Mouse (Mus musculus) liver, postnatal 0 days (tissue): ENCODE measurements around the gene Prom1. TPM values are rescaled to one million over a fixed set of nuclear protein-coding genes. Genes with fewer than 3 reads are reported as not detected.

Experiments
- ATAC-seq: fragments of 200-750 bp; cut with Nextera tagmentation; 2 replicates; pipeline ENCODE4 v1.8.0; 2017; ENCODE audit warnings: mild to moderate bottlenecking, moderate library complexity
- DNase-seq: peaks from one replicate; pipeline ENCODE4 v3.0.0-alpha.2; 2016
- H3K27ac ChIP-seq: fragments of 300-500 bp; sonication (generic); 2 replicates; pipeline ENCODE4 v1.5.1; 2014; ENCODE audit warnings: antibody characterized with exemption, moderate library complexity, mild to moderate bottlenecking, low read depth
- H3K27me3 ChIP-seq: fragments of 300-500 bp; sonication (generic); 2 replicates; pipeline ENCODE4 v1.6.1; 2014; ENCODE audit warnings: low read length, control low read depth, mixed read lengths; ENCODE audit not compliant: insufficient read depth
- H3K36me3 ChIP-seq: fragments of 300-500 bp; sonication (generic); replicated peaks from 2 replicates; pipeline ENCODE4 v1.6.1; 2014; ENCODE audit warnings: mild to moderate bottlenecking, control low read depth, low read length, moderate library complexity, mixed read lengths; ENCODE audit not compliant: insufficient read depth
- H3K4me1 ChIP-seq: fragments of 300-500 bp; sonication (generic); 2 replicates; pipeline ENCODE4 v1.6.1; 2014; ENCODE audit warnings: antibody characterized with exemption, mild to moderate bottlenecking, control low read depth; ENCODE audit not compliant: insufficient read depth
- H3K4me2 ChIP-seq: fragments of 300-500 bp; sonication (generic); 2 replicates; pipeline ENCODE4 v1.6.1; 2014; ENCODE audit warnings: low read depth, mild to moderate bottlenecking, low read length, moderate library complexity, mixed read lengths
- H3K4me3 ChIP-seq: fragments of 300-500 bp; sonication (generic); 2 replicates; pipeline ENCODE4 v1.5.1; 2014; ENCODE audit warnings: low read depth, low read length
- H3K9ac ChIP-seq: fragments of 300-500 bp; sonication (generic); replicated peaks from 2 replicates; pipeline ENCODE4 v1.6.1; 2014; ENCODE audit warnings: mild to moderate bottlenecking, moderate library complexity
- H3K9me3 ChIP-seq: fragments of 300-500 bp; sonication (generic); 2 replicates; pipeline ENCODE4 v1.6.1; 2016; ENCODE audit warnings: mild to moderate bottlenecking, control low read depth, low read length, mixed read lengths
- CTCF ChIP-seq: sonication (generic); IDR thresholded peaks from 2 replicates; pipeline ENCODE4 v1.5.1; 2016; ENCODE audit warnings: antibody characterized with exemption, low read depth
- EP300 ChIP-seq: IDR thresholded peaks from 2 replicates; pipeline ENCODE4 v1.6.1; 2016; ENCODE audit warnings: antibody characterized with exemption, low read depth, mild to moderate bottlenecking
- WGBS: fragments of 180-500 bp; shearing (Covaris S2); extraction: QIAGEN DNeasy Blood & Tissue Kit; methylation state at CpG from one replicate; pipeline ENCODE4 v1.1.7; 2014; ENCODE audit not compliant: insufficient replicate concordance; 5-methylcytosine and 5-hydroxymethylcytosine counted together
- polyA plus RNA-seq: library from polyadenylated mRNA; unstranded; fragments of >200 nt; fragmentation: Nextera tagmentation; extraction: Ambion mirVana; gene quantifications from 2 replicates; pipeline ENCODE4 v1.2.1, GENCODE M21; 2015

The Prom1 gene
- polyA plus RNA-seq, 1 experiment from 2014 or later: 9.7 TPM

- Histone ChIP-seq H3K36me3 (no peaks in the 10 kb centered on the region), H3K27ac (no peak overlapping the region), H3K9ac (no peak overlapping the region), H3K4me1 (peaks cover 14% of the 10 kb centered on the region), H3K4me2 (peak overlapping the region; percentile 32; the same call in 1 of the 2 replicates), H3K4me3 (no peak overlapping the region), H3K27me3 (0 out of 2 replicates have a peak, but pooled peaks cover 8% of the 10 kb centered on the region), H3K9me3 (no peaks in the 10 kb centered on the region)
- WGBS: 70% methylated on average over 7 of the region's 7 CpGs
- ATAC-seq (no peak), DNase-seq (no peak)
- TF ChIP-seq CTCF (no peak), EP300 (no peak)
Measured at GRCm38 (mm10) chr5:44103121-44103520, 1.3 kb upstream of the Prom1 start.

GRCm38 (mm10) chr5:44100544-44101230, 1.1 kb downstream of the Prom1 start:
- Histone ChIP-seq H3K4me1 (peaks cover 14% of the 10 kb centered on the region), H3K27me3 (0 out of 2 replicates have a peak, but pooled peaks cover 8% of the 10 kb centered on the region), H3K9ac (peak overlapping the region; percentile 59), H3K36me3 (no peaks in the 10 kb centered on the region), H3K4me3 (peak overlapping the region; percentile 55), H3K4me2 (peak overlapping the region; percentile 76), H3K9me3 (no peaks in the 10 kb centered on the region), H3K27ac (no peak overlapping the region; the same call in 1 of the 2 replicates)
- TF ChIP-seq EP300 (no peak), CTCF (0 out of 2 replicates have a peak, but pooled peaks have one; percentile 8)
- under 1% methylated on average over 43 of the region's 43 CpGs for WGBS
- ATAC-seq (peak; percentile 62), DNase-seq (peak; percentile 42)

GRCm38 (mm10) chr5:44100187-44100543, 1.7 kb downstream of the Prom1 start:
- H3K4me3 ChIP-seq: peak overlapping the region; percentile 55
- H3K36me3 ChIP-seq: no peaks in the 10 kb centered on the region
- H3K27me3 ChIP-seq: 0 out of 2 replicates have a peak, but pooled peaks cover 8% of the 10 kb centered on the region
- DNase-seq (no peak), ATAC-seq (no peak)
- H3K27ac ChIP-seq: no peak overlapping the region; the same call in 1 of the 2 replicates
- TF ChIP-seq CTCF (no peak), EP300 (no peak)
- H3K4me2 ChIP-seq: peak overlapping the region; percentile 76
- peak overlapping the region; percentile 59 for H3K9ac ChIP-seq
- no peaks in the 10 kb centered on the region for H3K9me3 ChIP-seq
- H3K4me1 ChIP-seq: peaks cover 14% of the 10 kb centered on the region
- WGBS: 15% methylated on average over 12 of the region's 12 CpGs

GRCm38 (mm10) chr5:44096996-44097395, 4.8 kb downstream of the Prom1 start:
- H3K36me3 ChIP-seq: no peaks in the 10 kb centered on the region
- ATAC-seq (no peak), DNase-seq (no peak)
- no peak overlapping the region for H3K4me2 ChIP-seq
- no peak for TF ChIP-seq CTCF
- no peak for TF ChIP-seq EP300
- H3K27ac ChIP-seq: no peak overlapping the region
- H3K4me1 ChIP-seq: no peaks in the 10 kb centered on the region
- H3K27me3 ChIP-seq: 0 out of 2 replicates have a peak, but pooled peaks cover 8% of the 10 kb centered on the region
- H3K4me3 ChIP-seq: no peak overlapping the region
- 0 out of 2 replicates have a peak, but pooled peaks cover under 1% of the 10 kb centered on the region for H3K9me3 ChIP-seq
- no peak overlapping the region for H3K9ac ChIP-seq
- 84% methylated on average over 5 of the region's 5 CpGs for WGBS

GRCm38 (mm10) chr5:44096106-44096505, 5.7 kb downstream of the Prom1 start:
- ATAC-seq (no peak), DNase-seq (no peak)
- no peak overlapping the region for H3K4me3 ChIP-seq

GRCm38 (mm10) chr5:44095697-44096096, 6.1 kb downstream of the Prom1 start:
- H3K27ac ChIP-seq: no peak overlapping the region
- no peak overlapping the region for H3K4me2 ChIP-seq
- no peaks in the 10 kb centered on the region for H3K36me3 ChIP-seq
- H3K4me3 ChIP-seq: no peak overlapping the region
- H3K4me1 ChIP-seq: no peaks in the 10 kb centered on the region
- H3K27me3 ChIP-seq: no peaks in the 10 kb centered on the region
- H3K9ac ChIP-seq: no peak overlapping the region
- no peak for DNase-seq
- H3K9me3 ChIP-seq: 0 out of 2 replicates have a peak, but pooled peaks cover 3% of the 10 kb centered on the region
- WGBS: 81% methylated on average over 7 of the region's 7 CpGs
- ATAC-seq: no peak
- TF ChIP-seq EP300: no peak
- no peak for TF ChIP-seq CTCF

More at GRCm38 (mm10) chr5:44096106-44096505, 5.7 kb downstream of the Prom1 start:
- no peaks in the 10 kb centered on the region for H3K4me1 ChIP-seq
- 0 out of 2 replicates have a peak, but pooled peaks cover 4% of the 10 kb centered on the region for H3K27me3 ChIP-seq
- H3K9ac ChIP-seq: no peak overlapping the region
- no peak overlapping the region for H3K4me2 ChIP-seq
- no peak for TF ChIP-seq CTCF
- no peaks in the 10 kb centered on the region for H3K36me3 ChIP-seq
- no peak overlapping the region for H3K27ac ChIP-seq
- 0 out of 2 replicates have a peak, but pooled peaks cover 3% of the 10 kb centered on the region for H3K9me3 ChIP-seq
- 59% methylated on average over 10 of the region's 10 CpGs for WGBS
